Mouse (Mus musculus) myocyte (in vitro differentiated cells): Measurements from ENCODE around the gene Map6d1.

Experiments used
- CEBPB ChIP-seq: IDR thresholded peaks from 2 replicates; pipeline ENCODE4 v1.6.1; 2011; ENCODE audit warnings: mild to moderate bottlenecking, moderate library complexity; ENCODE audit not compliant: poor library complexity, insufficient read depth, severe bottlenecking
- E2F4 ChIP-seq: IDR thresholded peaks from one replicate; pipeline ENCODE4 v1.6.1; 2011; ENCODE audit warnings: mild to moderate bottlenecking, control low read depth, moderate library complexity; ENCODE audit not compliant: insufficient read depth
- MAX ChIP-seq: IDR thresholded peaks from one replicate; pipeline ENCODE4 v1.6.1; 2011; ENCODE audit warnings: low read depth, mild to moderate bottlenecking, control low read depth
- MYOD1 ChIP-seq, 3 experiments: IDR thresholded peaks; one replicate each; pipeline ENCODE4 v1.6.1; 2011; ENCODE audit warnings: control low read depth in 2 of 3, low read depth in 2 of 3, mild to moderate bottlenecking in 2 of 3, moderate library complexity in 1 of 3; ENCODE audit not compliant: insufficient read length in 2 of 3, control insufficient read depth in 1 of 3
- MYOG ChIP-seq, 3 experiments: IDR thresholded peaks; one replicate each; pipeline ENCODE4 v1.6.1; 2011; ENCODE audit warnings: control low read depth in 2 of 3, low read depth in 2 of 3, mild to moderate bottlenecking in 2 of 3; ENCODE audit not compliant: insufficient read length in 2 of 3, control insufficient read depth in 1 of 3, insufficient read depth in 1 of 3
- POLR2A ChIP-seq: IDR thresholded peaks from one replicate; pipeline ENCODE4 v1.6.1; 2011; ENCODE audit warnings: low read depth, mild to moderate bottlenecking, control low read depth, moderate library complexity; ENCODE audit not compliant: insufficient read length
- POLR2AphosphoS2 ChIP-seq: IDR thresholded peaks from one replicate; pipeline ENCODE4 v1.6.1; 2011; ENCODE audit warnings: low read depth, control low read depth; ENCODE audit not compliant: insufficient read length
- TCF3 ChIP-seq: IDR thresholded peaks from one replicate; pipeline ENCODE4 v1.6.1; 2011; ENCODE audit warnings: low read depth, control low read depth; ENCODE audit not compliant: insufficient read length
- USF1 ChIP-seq: IDR thresholded peaks from one replicate; pipeline ENCODE4 v1.6.1; 2011; ENCODE audit warnings: low read depth, mild to moderate bottlenecking, control low read depth, moderate library complexity

DNA sequence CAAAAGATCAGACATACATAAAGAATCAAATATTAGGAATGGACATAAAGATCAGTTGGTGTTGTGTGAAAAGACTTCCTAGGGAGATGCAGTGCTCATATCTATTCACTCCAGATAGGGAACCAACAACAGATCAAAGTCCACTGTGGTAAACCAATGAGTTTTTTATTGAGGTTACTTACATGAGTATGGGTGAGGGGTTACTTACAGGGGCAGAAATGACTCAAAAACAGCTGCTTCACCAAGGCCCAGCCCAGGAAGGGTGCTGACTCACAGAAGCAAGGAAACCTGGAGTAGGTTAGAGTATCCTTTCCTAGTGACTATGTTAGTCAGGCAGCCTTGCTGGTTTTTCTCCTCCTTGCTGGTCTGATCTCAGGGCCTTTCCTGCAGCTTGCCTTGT, 49.1 kb downstream of the Map6d1 start:
- TF ChIP-seq MAX, result no peak
- TF ChIP-seq USF1, result no peak
- no peak for TF ChIP-seq POLR2AphosphoS2
- no peak for TF ChIP-seq POLR2A
- TF ChIP-seq MYOG (IDR thresholded peaks at IDR 0.05; ENCODE audit: control insufficient read depth in 1 of 3, insufficient read depth in 1 of 3, insufficient read length in 2 of 3, low read depth in 2 of 3), result no peak
- TF ChIP-seq MYOD1 (IDR thresholded peaks at IDR 0.05; ENCODE audit: control insufficient read depth in 1 of 3, insufficient read length in 2 of 3, low read depth in 2 of 3), result no peak
- TF ChIP-seq CEBPB, result no peak
- no peak for TF ChIP-seq E2F4
- TF ChIP-seq TCF3, result no peak
